Comparison of ENCODE assay signal across 17 mouse cellular contexts in the genomic region with DNA sequence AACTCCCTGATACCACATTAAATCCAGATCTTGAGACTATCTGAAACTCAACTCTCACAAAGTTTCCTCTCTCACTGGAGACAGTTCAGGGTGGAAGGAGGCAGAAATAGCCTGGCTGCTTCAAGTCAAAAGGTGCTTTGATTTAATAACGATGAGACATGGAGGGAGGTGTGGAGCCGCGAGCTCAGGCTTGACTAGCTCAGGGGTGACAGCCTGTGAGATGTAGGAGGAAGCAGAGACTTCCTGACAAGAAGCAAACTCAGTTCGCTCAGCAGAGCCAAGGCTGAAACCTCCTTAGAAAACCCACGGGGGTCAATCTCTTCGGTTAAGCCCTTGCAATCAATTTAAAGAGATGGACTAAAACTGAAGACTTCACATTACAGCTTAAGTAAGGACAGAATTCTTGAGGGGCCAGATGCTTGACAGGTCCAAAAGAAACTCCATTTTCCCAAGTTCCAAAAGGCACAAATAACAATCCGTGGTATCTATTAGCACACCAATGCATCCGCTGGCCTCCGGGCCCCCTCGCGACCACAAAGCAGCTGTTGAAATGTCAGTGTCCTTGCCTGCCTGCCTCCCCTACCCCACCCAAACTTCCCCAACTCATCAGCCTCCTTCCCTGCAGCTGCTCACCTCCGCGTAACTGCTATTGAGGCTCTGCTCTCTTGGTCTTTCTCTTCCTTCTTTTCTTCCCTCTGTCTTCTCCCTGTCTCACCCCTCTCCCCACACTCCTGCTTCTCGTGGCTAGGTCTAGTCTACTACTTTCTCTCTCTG.
DNase-seq lines count a peak whose midpoint lies in the region; ATAC-seq and TF ChIP-seq lines count a peak whose summit lies in the region.
"Had no signal": no experiment of that assay in that cellular context is flagged by ENCODE, and none has a peak within 500 bp of the region (broad histone marks: within the 10 kb centered on the region; RNA-seq: fewer than 3 reads in every experiment).

No protein-coding gene starts in this region.

- H3K27ac ChIP-seq in embryonic facial prominence, embryonic 12.5 days = peak overlapping the region; percentile 50; the same call in 1 of the 2 replicates
- no peak overlapping the region; the same call in 1 of the 2 replicates for H3K27ac ChIP-seq in embryonic facial prominence, embryonic 10.5 days (replicated peaks)
- H3K27ac ChIP-seq in hindbrain, postnatal 0 days = no peak overlapping the region
- H3K27ac ChIP-seq: heart, embryonic 10.5 days; liver, embryonic 14.5 days; neural tube, embryonic 12.5 days; stomach, embryonic 15.5 days had no signal

- no peak overlapping the region for H3K4me2 ChIP-seq in embryonic facial prominence, embryonic 12.5 days (replicated peaks)
- no peak overlapping the region for H3K4me2 ChIP-seq in hindbrain, postnatal 0 days (ENCODE audit: low read depth, low read length)
- H3K4me2 ChIP-seq: neural tube, embryonic 12.5 days; stomach, embryonic 15.5 days had no signal

- H3K4me3 ChIP-seq in embryonic facial prominence, embryonic 12.5 days = no peak overlapping the region
- no peak overlapping the region for H3K4me3 ChIP-seq in embryonic facial prominence, embryonic 10.5 days
- H3K4me3 ChIP-seq in hindbrain, postnatal 0 days (ENCODE audit: low read length) = no peak overlapping the region
- H3K4me3 ChIP-seq: erythroblast, embryonic 14.5 days; heart, embryonic 10.5 days; neural tube, embryonic 12.5 days; stomach, embryonic 15.5 days had no signal

- H3K4me1 ChIP-seq in embryonic facial prominence, embryonic 12.5 days = peaks cover 8% of the 10 kb centered on the region
- peaks cover 13% of the 10 kb centered on the region for H3K4me1 ChIP-seq in embryonic facial prominence, embryonic 10.5 days
- H3K4me1 ChIP-seq in hindbrain, postnatal 0 days (ENCODE audit: insufficient read depth, low read length) = no peaks in the 10 kb centered on the region
- H3K4me1 ChIP-seq: heart, embryonic 10.5 days; neural tube, embryonic 12.5 days; stomach, embryonic 15.5 days had no signal

- no peak for ATAC-seq in embryonic facial prominence, embryonic 12.5 days (ENCODE audit: insufficient number of reproducible peaks, insufficient read depth, low FRiP score, low TSS enrichment)
- no peak for ATAC-seq in hindbrain, postnatal 0 days

- no peak overlapping the region for H3K9ac ChIP-seq in embryonic facial prominence, embryonic 12.5 days
- no peak overlapping the region for H3K9ac ChIP-seq in hindbrain, postnatal 0 days (replicated peaks; ENCODE audit: low read length)
- H3K9ac ChIP-seq: liver, embryonic 14.5 days; neural tube, embryonic 12.5 days; stomach, embryonic 15.5 days had no signal

- H3K27me3 ChIP-seq in embryonic facial prominence, embryonic 12.5 days = no peaks in the 10 kb centered on the region
- H3K27me3 ChIP-seq in embryonic facial prominence, embryonic 10.5 days (replicated peaks; ENCODE audit: low read depth, poor library complexity, severe bottlenecking) = no peaks in the 10 kb centered on the region
- H3K27me3 ChIP-seq in hindbrain, postnatal 0 days (ENCODE audit: insufficient read depth, low read length) = no peaks in the 10 kb centered on the region
- H3K27me3 ChIP-seq: neural tube, embryonic 12.5 days; stomach, embryonic 15.5 days had no signal

- no peaks in the 10 kb centered on the region for H3K9me3 ChIP-seq in embryonic facial prominence, embryonic 12.5 days
- peaks cover 8% of the 10 kb centered on the region; the same call in 1 of the 2 replicates for H3K9me3 ChIP-seq in embryonic facial prominence, embryonic 10.5 days
- H3K9me3 ChIP-seq in hindbrain, postnatal 0 days (ENCODE audit: low read length) = no peaks in the 10 kb centered on the region
- H3K9me3 ChIP-seq: heart, embryonic 10.5 days; neural tube, embryonic 12.5 days; stomach, embryonic 15.5 days had no signal

- 66% methylated on average over 14 of the region's 14 CpGs for WGBS in embryonic facial prominence, embryonic 12.5 days
- 70% methylated on average over 14 of the region's 14 CpGs for WGBS in embryonic facial prominence, embryonic 10.5 days
- 71% methylated on average over 14 of the region's 14 CpGs for WGBS in hindbrain, postnatal 0 days

- DNase-seq in embryonic facial prominence, embryonic 10.5 days (ENCODE audit: low spot score) = no peak
- DNase-seq in CD4-positive helper T cell, adult 2 months (ENCODE audit: low read depth, low spot score) = peak; percentile 37
- DNase-seq in induced T-regulatory cell, adult 2 months (ENCODE audit: low read depth) = peak; percentile 47
- DNase-seq in naive thymus-derived CD4-positive, alpha-beta T cell, adult 2 months (ENCODE audit: low read depth) = peak; percentile 65
- DNase-seq in left cerebral cortex, postnatal 25 days (ENCODE audit: low spot score in 2 of 2) = no peak
- no peak for DNase-seq in hindbrain, postnatal 0 days (ENCODE audit: low spot score)
- DNase-seq in adrenal gland, adult 2 months = no peak
- DNase-seq: cerebellum, postnatal 25 days; kidney, adult 2 months; layer of hippocampus, postnatal 36 days; retina, postnatal 1 day had no signal

- TF ChIP-seq CTCF in hindbrain, postnatal 0 days (IDR thresholded peaks at IDR 0.05; ENCODE audit: low read depth) = no peak

- H3K36me3 ChIP-seq in embryonic facial prominence, embryonic 12.5 days = no peaks in the 10 kb centered on the region
- no peaks in the 10 kb centered on the region for H3K36me3 ChIP-seq in embryonic facial prominence, embryonic 10.5 days (replicated peaks)
- H3K36me3 ChIP-seq in hindbrain, postnatal 0 days (ENCODE audit: insufficient read depth, low read length) = no peaks in the 10 kb centered on the region
- H3K36me3 ChIP-seq: heart, embryonic 10.5 days; neural tube, embryonic 12.5 days; stomach, embryonic 15.5 days had no signal

- intact Hi-C loops in left cerebral cortex, postnatal 25 days (cut with DNase I) = no loop called here

Comparison
In these comparisons a context has a peak if more than half of its experiments do, and no peak if none do; other contexts are left out.
1. DNase-seq: peak in CD4-positive helper T cell, adult 2 months (single experiment), induced T-regulatory cell, adult 2 months (single experiment) and naive thymus-derived CD4-positive, alpha-beta T cell, adult 2 months (single experiment); none in embryonic facial prominence, embryonic 10.5 days (single experiment), left cerebral cortex, postnatal 25 days (0 of 2), hindbrain, postnatal 0 days (single experiment) and adrenal gland, adult 2 months (single experiment).